ENCODE assay signal across 9 mouse cellular contexts in genomic region chr6:17750957-17751356, GRCm38 (mm10). TPM values are rescaled to one million over a fixed set of nuclear protein-coding genes. Genes with fewer than 3 reads are reported as not detected.
DNase-seq lines count a peak whose midpoint lies in the region; ATAC-seq and TF ChIP-seq lines count a peak whose summit lies in the region.
"Had no signal": no experiment of that assay in that cellular context is flagged by ENCODE, and none has a peak within 500 bp of the region (broad histone marks: within the 10 kb centered on the region; RNA-seq: fewer than 3 reads in every experiment).

No protein-coding gene starts in this region.

- peak overlapping the region; percentile 77 for H3K4me2 ChIP-seq in heart, embryonic 11.5 days
- H3K4me2 ChIP-seq in hindbrain, embryonic 15.5 days: peak overlapping the region; percentile 68

- H3K27ac ChIP-seq in heart, embryonic 11.5 days (ENCODE audit: low read depth, low read length): no peak overlapping the region
- H3K27ac ChIP-seq in hindbrain, embryonic 15.5 days (replicated peaks): peak overlapping the region; percentile 98
- H3K27ac ChIP-seq in olfactory bulb, adult 2 months (ENCODE audit: insufficient read depth, low read depth, low read length): no peak overlapping the region; the same call in 1 of the 2 replicates

- no peak for TF ChIP-seq POLR2A in olfactory bulb, adult 2 months (IDR thresholded peaks at IDR 0.05; ENCODE audit: insufficient read depth, low read depth, low read length)

- DNase-seq in heart, postnatal 4 days: no peak
- no peak for DNase-seq in testis, postnatal 14 days (ENCODE audit: low spot score)
- DNase-seq in urinary bladder, adult 2 months (ENCODE audit: low spot score): no peak
- DNase-seq: thymus, adult 2 months had no signal

- H3K4me3 ChIP-seq in heart, embryonic 11.5 days (ENCODE audit: low read depth, low read length): peak overlapping the region; percentile 57
- peak overlapping the region; percentile 94 for H3K4me3 ChIP-seq in megakaryocyte, embryonic 14.5 days (replicated peaks)
- H3K4me3 ChIP-seq in hindbrain, embryonic 15.5 days: peak overlapping the region; percentile 63
- peak overlapping the region; percentile 25; the same call in 1 of the 2 replicates for H3K4me3 ChIP-seq in olfactory bulb, adult 2 months (ENCODE audit: insufficient read depth, low read depth, low read length)

- H3K36me3 ChIP-seq in heart, embryonic 11.5 days (ENCODE audit: control insufficient read depth, insufficient read depth, low read length): no peaks in the 10 kb centered on the region
- H3K36me3 ChIP-seq in megakaryocyte, embryonic 14.5 days (replicated peaks; ENCODE audit: low read length): peaks cover 46% of the 10 kb centered on the region
- H3K36me3 ChIP-seq in hindbrain, embryonic 15.5 days: no peaks in the 10 kb centered on the region

- no peaks in the 10 kb centered on the region for H3K27me3 ChIP-seq in heart, embryonic 11.5 days (ENCODE audit: control insufficient read depth, insufficient read depth, low read length)
- H3K27me3 ChIP-seq in megakaryocyte, embryonic 14.5 days (replicated peaks): no peaks in the 10 kb centered on the region
- no peaks in the 10 kb centered on the region for H3K27me3 ChIP-seq in hindbrain, embryonic 15.5 days

- no peak for TF ChIP-seq CTCF in olfactory bulb, adult 2 months (IDR thresholded peaks at IDR 0.05; ENCODE audit: insufficient read depth, low read depth, low read length)

- WGBS in heart, embryonic 11.5 days (ENCODE audit: insufficient replicate concordance): 61% methylated on average over 6 of the region's 6 CpGs
- 33% methylated on average over 6 of the region's 6 CpGs for WGBS in hindbrain, embryonic 15.5 days
- WGBS in olfactory bulb, adult 2 months: 21% methylated on average over 6 of the region's 6 CpGs

- ATAC-seq in heart, embryonic 11.5 days (replicated peaks; ENCODE audit: insufficient number of reproducible peaks, low FRiP score, low TSS enrichment): no peak
- no peak for ATAC-seq in megakaryocyte, adult 5-6 weeks (ENCODE audit: poor library complexity, severe bottlenecking)
- no peak for ATAC-seq in hindbrain, embryonic 15.5 days (ENCODE audit: low FRiP score, low read depth)

- peaks cover 18% of the 10 kb centered on the region for H3K4me1 ChIP-seq in heart, embryonic 11.5 days (ENCODE audit: control insufficient read depth, insufficient read depth, low read length)
- peaks cover 74% of the 10 kb centered on the region for H3K4me1 ChIP-seq in megakaryocyte, embryonic 14.5 days
- H3K4me1 ChIP-seq in hindbrain, embryonic 15.5 days (replicated peaks): peaks cover 33% of the 10 kb centered on the region
- H3K4me1 ChIP-seq in olfactory bulb, adult 2 months (ENCODE audit: control insufficient read depth, insufficient read depth, low read length): 0 out of 2 replicates have a peak, but pooled peaks cover 3% of the 10 kb centered on the region

- H3K9ac ChIP-seq in heart, embryonic 11.5 days (ENCODE audit: low read depth, low read length): no peak overlapping the region
- peak overlapping the region; percentile 90 for H3K9ac ChIP-seq in hindbrain, embryonic 15.5 days

- H3K9me3 ChIP-seq in heart, embryonic 11.5 days (replicated peaks; ENCODE audit: control insufficient read depth, low read length): no peaks in the 10 kb centered on the region
- H3K9me3 ChIP-seq in megakaryocyte, embryonic 14.5 days: no peaks in the 10 kb centered on the region
- no peaks in the 10 kb centered on the region for H3K9me3 ChIP-seq in hindbrain, embryonic 15.5 days

RNA-seq across cellular contexts. Expression of gene St7, which starts 58.2 kb away (rescaled TPM):
- polyA plus RNA-seq in heart, embryonic 11.5 days (2014; fragmentation: Nextera tagmentation; extraction: Ambion mirVana): 26.9 and 31.6 TPM in 2 replicates
- total RNA-seq in heart, postnatal 4 days (2021): 10 to 100 TPM; 33.5 to 35.9 TPM
- polyA plus RNA-seq in megakaryocyte, embryonic 14.5 days (2012; ENCODE audit: insufficient read depth, low replicate concordance): 6.3 and 7.1 TPM in 2 replicates
- 6.9 and 8.5 TPM in 2 replicates for total RNA-seq in megakaryocyte, adult 5-6 weeks (2015)
- total RNA-seq in megakaryocyte, adult 5-6 weeks (2017): 10.6 and 14.0 TPM in 2 replicates
- 49.1 and 54.8 TPM in 2 replicates for polyA plus RNA-seq in hindbrain, embryonic 15.5 days (2015; fragmentation: Nextera tagmentation; extraction: Ambion mirVana)
- polyA plus RNA-seq in olfactory bulb, adult 2 months (2012; ENCODE audit: insufficient read depth, insufficient read length, low replicate concordance, missing spikeins): not detected in 2 replicates
- polyA plus RNA-seq in urinary bladder, adult 2 months (2012; rRNA removed): 28.5 and 33.4 TPM in 2 replicates

Comparison
In these comparisons a context has a peak if more than half of its experiments do, and no peak if none do; other contexts are left out.
1. H3K4me3 ChIP-seq: peak in every context shown above with its lines; median percentile 94 in megakaryocyte, embryonic 14.5 days; 63 in hindbrain, embryonic 15.5 days; 57 in heart, embryonic 11.5 days; 25 in olfactory bulb, adult 2 months.